Mouse (Mus musculus) stomach, postnatal 0 days (tissue): ENCODE measurements around the gene Mst1.

ENCODE experiments used
- CTCF ChIP-seq: IDR thresholded peaks from 2 replicates; pipeline ENCODE4 v1.5.1; 2016; ENCODE audit warnings: antibody characterized with exemption, low read depth, mild to moderate bottlenecking, moderate library complexity
- EP300 ChIP-seq: optimal IDR thresholded peaks from 2 replicates; pipeline ENCODE3; 2016; ENCODE audit warnings: antibody characterized with exemption

- no peak for TF ChIP-seq EP300
- TF ChIP-seq CTCF: no peak
Measured at GRCm38 (mm10) chr9:108104766-108105548, 24.7 kb downstream of the Mst1 start.
